Mouse (Mus musculus): Measurements from ENCODE around the gene Cxcr2.

DNA sequence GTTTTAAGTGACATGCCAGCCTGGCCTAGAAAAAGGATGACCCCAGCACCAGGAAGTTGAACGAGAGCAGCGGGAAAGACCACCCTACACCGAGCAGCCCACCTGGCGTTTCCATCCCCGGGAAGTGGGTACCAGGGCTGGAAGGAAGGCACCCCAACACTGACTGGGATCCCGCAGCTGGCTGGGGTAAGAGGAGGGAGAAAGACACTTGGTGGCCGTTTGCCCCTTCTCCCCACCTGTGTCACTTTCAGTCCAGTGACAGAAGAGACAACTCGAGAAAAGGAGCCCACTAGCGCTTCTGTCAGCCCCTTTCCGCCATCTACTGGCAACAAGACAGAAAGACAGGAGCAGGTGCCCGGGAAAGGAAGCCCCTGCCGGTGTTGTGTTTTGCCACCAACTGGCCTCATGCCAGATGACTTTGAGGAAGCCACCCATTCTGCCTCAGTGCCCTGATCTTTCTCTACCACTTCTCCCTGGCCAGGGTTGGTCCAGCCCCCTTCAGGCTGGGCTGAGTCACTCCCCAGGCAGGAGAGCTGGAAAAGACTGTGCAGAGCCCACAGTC lies 28.7 kb upstream of the Cxcr2 start, which contains the start of gene Rufy4:
- TF ChIP-seq EP300 (IDR thresholded peaks at IDR 0.05; ENCODE audit: low read depth) (no peak), CTCF (IDR thresholded peaks at IDR 0.05; ENCODE audit: low read depth) (peak; percentile 79)
